Mouse (Mus musculus): ENCODE measurements around the gene Pitpnm1. TPM values are rescaled to one million over a fixed set of nuclear protein-coding genes. Genes with fewer than 3 reads are reported as not detected.
"Not testable (repeated sequence)": the region's sequence is repeated elsewhere in the genome, so short reads cannot be mapped to it uniquely, and the experiment has no call there.

Pitpnm1 gene
- polyA plus RNA-seq, 1 experiment from 2014 or later, result 47.2 TPM

GRCm38 (mm10) chr19:4114551-4114950 lies 14.8 kb downstream of the Pitpnm1 start:
- Histone ChIP-seq H3K27ac (replicated peaks) (no peak overlapping the region), H3K4me2 (replicated peaks) (no peak overlapping the region), H3K4me3 (no peak overlapping the region), H3K4me1 (0 out of 2 replicates have a peak, but pooled peaks cover 3% of the 10 kb centered on the region), H3K27me3 (no peaks in the 10 kb centered on the region), H3K9me3 (no peaks in the 10 kb centered on the region), H3K9ac (replicated peaks) (no peak overlapping the region), H3K36me3 (peaks cover 35% of the 10 kb centered on the region)
- no peak for ATAC-seq (replicated peaks)
- 93% methylated on average over 10 of the region's 10 CpGs for WGBS

- Histone ChIP-seq H3K9me3 (no peaks in the 10 kb centered on the region), H3K4me2 (replicated peaks) (no peak overlapping the region), H3K9ac (replicated peaks) (no peak overlapping the region), H3K27me3 (no peaks in the 10 kb centered on the region), H3K36me3 (peaks cover 35% of the 10 kb centered on the region), H3K4me3 (no peak overlapping the region), H3K4me1 (peaks cover 3% of the 10 kb centered on the region; the same call in 1 of the 2 replicates), H3K27ac (replicated peaks) (no peak overlapping the region)
- ATAC-seq (replicated peaks), result no peak
- WGBS, result 95% methylated on average over 10 of the region's 10 CpGs
Observed at GRCm38 (mm10) chr19:4115144-4115543, 15.3 kb downstream of the Pitpnm1 start.

GRCm38 (mm10) chr19:4115816-4116215 lies 16.0 kb downstream of the Pitpnm1 start:
- no peak for ATAC-seq (replicated peaks)
- no peak overlapping the region for H3K27ac ChIP-seq (replicated peaks)
- no peaks in the 10 kb centered on the region for H3K27me3 ChIP-seq
- 79% methylated on average over 11 of the region's 11 CpGs for WGBS
- peaks cover 35% of the 10 kb centered on the region for H3K36me3 ChIP-seq
- H3K9ac ChIP-seq (replicated peaks), result no peak overlapping the region
- H3K9me3 ChIP-seq, result no peaks in the 10 kb centered on the region
- no peak overlapping the region for H3K4me2 ChIP-seq (replicated peaks)
- no peak overlapping the region for H3K4me3 ChIP-seq
- peaks cover 10% of the 10 kb centered on the region for H3K4me1 ChIP-seq

GRCm38 (mm10) chr19:4117006-4117405 lies 17.2 kb downstream of the Pitpnm1 start:
- WGBS, result 99% methylated on average over 7 of the region's 7 CpGs
- H3K9me3 ChIP-seq, result no peaks in the 10 kb centered on the region
- ATAC-seq (replicated peaks), result no peak
- no peak overlapping the region for H3K27ac ChIP-seq (replicated peaks)
- H3K4me2 ChIP-seq (replicated peaks), result no peak overlapping the region
- no peak overlapping the region for H3K9ac ChIP-seq (replicated peaks)
- H3K27me3 ChIP-seq, result no peaks in the 10 kb centered on the region
- no peak overlapping the region for H3K4me3 ChIP-seq
- peaks cover 29% of the 10 kb centered on the region for H3K36me3 ChIP-seq
- H3K4me1 ChIP-seq, result peaks cover 15% of the 10 kb centered on the region

GRCm38 (mm10) chr19:4118350-4118749 lies 18.6 kb downstream of the Pitpnm1 start:
- Histone ChIP-seq H3K9ac (replicated peaks) (no peak overlapping the region), H3K4me3 (no peak overlapping the region), H3K9me3 (no peaks in the 10 kb centered on the region), H3K27ac (replicated peaks) (no peak overlapping the region), H3K27me3 (no peaks in the 10 kb centered on the region), H3K4me1 (peaks cover 12% of the 10 kb centered on the region), H3K4me2 (replicated peaks) (no peak overlapping the region), H3K36me3 (peaks cover 28% of the 10 kb centered on the region)
- ATAC-seq (replicated peaks), result no peak
- 97% methylated on average over 2 of the region's 2 CpGs for WGBS

GRCm38 (mm10) chr19:4119716-4120487 lies 20.1 kb downstream of the Pitpnm1 start:
- 86% methylated on average over 6 of the region's 6 CpGs for WGBS
- peak overlapping the region; percentile 49; the same call in 1 of the 2 replicates for H3K4me2 ChIP-seq (replicated peaks)
- no peak for ATAC-seq (replicated peaks)
- H3K27me3 ChIP-seq, result no peaks in the 10 kb centered on the region
- peaks cover 12% of the 10 kb centered on the region for H3K4me1 ChIP-seq
- H3K36me3 ChIP-seq, result peaks cover 15% of the 10 kb centered on the region
- H3K27ac ChIP-seq (replicated peaks), result no peak overlapping the region
- no peak overlapping the region for H3K9ac ChIP-seq (replicated peaks)
- no peaks in the 10 kb centered on the region for H3K9me3 ChIP-seq
- H3K4me3 ChIP-seq, result no peak overlapping the region

GRCm38 (mm10) chr19:4120496-4120895 lies 20.7 kb downstream of the Pitpnm1 start:
- H3K4me1 ChIP-seq, result peaks cover 16% of the 10 kb centered on the region
- H3K4me3 ChIP-seq, result peak overlapping the region; percentile 54
- no peaks in the 10 kb centered on the region for H3K27me3 ChIP-seq
- WGBS, result 95% methylated on average over 2 of the region's 2 CpGs
- peaks cover 9% of the 10 kb centered on the region for H3K36me3 ChIP-seq
- peak overlapping the region; percentile 49 for H3K4me2 ChIP-seq (replicated peaks)
- H3K9ac ChIP-seq (replicated peaks), result no peak overlapping the region
- H3K9me3 ChIP-seq, result no peaks in the 10 kb centered on the region
- peak overlapping the region; percentile 91; the same call in 1 of the 2 replicates for H3K27ac ChIP-seq (replicated peaks)
- ATAC-seq (replicated peaks), result no peak

- no peaks in the 10 kb centered on the region for H3K9me3 ChIP-seq
- ATAC-seq (replicated peaks), result peak; percentile 83
- peaks cover 16% of the 10 kb centered on the region for H3K4me1 ChIP-seq
- H3K4me3 ChIP-seq, result peak overlapping the region; percentile 54
- H3K36me3 ChIP-seq, result peaks cover 4% of the 10 kb centered on the region; the same call in 1 of the 2 replicates
- no peaks in the 10 kb centered on the region for H3K27me3 ChIP-seq
- H3K4me2 ChIP-seq (replicated peaks), result peak overlapping the region; percentile 49
- WGBS, result 4% methylated on average over 38 of the region's 38 CpGs
- peak overlapping the region; percentile 47 for H3K9ac ChIP-seq (replicated peaks)
- H3K27ac ChIP-seq (replicated peaks), result peak overlapping the region; percentile 91
Observed at GRCm38 (mm10) chr19:4121097-4121805, 21.5 kb downstream of the Pitpnm1 start.

- H3K4me2 ChIP-seq (replicated peaks); H3K9ac ChIP-seq (replicated peaks); H3K36me3 ChIP-seq; H3K9me3 ChIP-seq; H3K4me3 ChIP-seq; H3K27me3 ChIP-seq; ATAC-seq (replicated peaks): not testable (repeated sequence)
- 54% methylated on average over 6 of the region's 6 CpGs for WGBS
- Histone ChIP-seq H3K4me1 (peaks cover 22% of the 10 kb centered on the region), H3K27ac (replicated peaks) (peak overlapping the region; percentile 91; the same call in 1 of the 2 replicates)
Observed at GRCm38 (mm10) chr19:4121896-4122295, 22.1 kb downstream of the Pitpnm1 start.

GRCm38 (mm10) chr19:4122411-4123370 lies 22.9 kb downstream of the Pitpnm1 start:
- H3K36me3 ChIP-seq, result peaks cover 4% of the 10 kb centered on the region; the same call in 1 of the 2 replicates
- 86% methylated on average over 7 of the region's 7 CpGs for WGBS

GRCm38 (mm10) chr19:4124432-4124831 lies 24.6 kb downstream of the Pitpnm1 start:
- H3K4me2 ChIP-seq (replicated peaks), result no peak overlapping the region
- 82% methylated on average over 4 of the region's 4 CpGs for WGBS

More at GRCm38 (mm10) chr19:4122411-4123370, 22.9 kb downstream of the Pitpnm1 start:
- H3K4me1 ChIP-seq, result peaks cover 30% of the 10 kb centered on the region
- no peak overlapping the region for H3K4me3 ChIP-seq
- H3K27ac ChIP-seq (replicated peaks), result no peak overlapping the region
- no peaks in the 10 kb centered on the region for H3K9me3 ChIP-seq
- ATAC-seq (replicated peaks), result no peak
- H3K4me2 ChIP-seq (replicated peaks), result no peak overlapping the region
- no peak overlapping the region for H3K9ac ChIP-seq (replicated peaks)
- no peaks in the 10 kb centered on the region for H3K27me3 ChIP-seq

More at GRCm38 (mm10) chr19:4124432-4124831, 24.6 kb downstream of the Pitpnm1 start:
- no peak overlapping the region for H3K27ac ChIP-seq (replicated peaks)
- peaks cover 31% of the 10 kb centered on the region for H3K4me1 ChIP-seq
- H3K4me3 ChIP-seq, result no peak overlapping the region; the same call in 1 of the 2 replicates
- peaks cover 14% of the 10 kb centered on the region; the same call in 1 of the 2 replicates for H3K36me3 ChIP-seq
- H3K9me3 ChIP-seq, result no peaks in the 10 kb centered on the region
- no peak for ATAC-seq (replicated peaks)
- H3K27me3 ChIP-seq, result no peaks in the 10 kb centered on the region
- no peak overlapping the region for H3K9ac ChIP-seq (replicated peaks)
